ENCODE assay signal across 20 mouse cellular contexts in the genomic region with DNA sequence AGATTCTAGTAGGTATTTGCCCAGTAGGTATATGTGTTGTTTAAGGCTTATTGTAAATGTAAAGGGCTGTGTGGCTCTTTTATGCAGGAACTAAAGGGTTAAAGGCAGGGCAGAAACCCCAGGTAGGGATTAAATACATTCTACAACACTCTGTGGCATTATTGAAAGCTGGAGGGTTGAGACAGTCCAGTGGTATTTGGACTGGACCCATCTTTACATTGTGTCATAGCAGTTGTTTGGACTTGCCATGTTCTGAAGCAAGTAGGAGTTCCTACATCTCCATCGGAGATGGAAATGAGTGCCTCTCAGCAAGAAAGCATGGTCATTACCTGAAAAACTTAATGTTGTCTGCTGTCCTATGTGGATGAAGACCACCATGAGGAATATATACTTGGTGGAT. TPM values are rescaled to one million over a fixed set of nuclear protein-coding genes. Genes with fewer than 3 reads are reported as not detected.
DNase-seq lines count a peak whose midpoint lies in the region.
"Had no signal": no experiment of that assay in that cellular context is flagged by ENCODE, and none has a peak within 500 bp of the region (broad histone marks: within the 10 kb centered on the region; RNA-seq: fewer than 3 reads in every experiment).

No protein-coding gene starts in this region.

- peak; percentile 71 for DNase-seq in fat pad, adult 2 months (ENCODE audit: extremely low read depth, low read depth, low spot score)
- DNase-seq in gonadal fat pad, adult 2 months (ENCODE audit: low read depth) = peak; percentile 66
- DNase-seq in cerebellum, adult 11-12 months = no peak
- no peak for DNase-seq in liver
- DNase-seq: adrenal gland, adult 2 months; adrenal gland, adult 8-10 months; adrenal gland, postnatal 10 days; adrenal gland, postnatal 14 days; adrenal gland, postnatal 25 days; adrenal gland, postnatal 36 days; B cell, adult 2 months; cerebellum, adult 11 months; cerebellum, adult 18-20 months; cerebellum, adult 2 months had no signal

RNA-seq across cellular contexts. Expression of gene Khdc1a, which starts 8.7 kb away (rescaled TPM):
- polyA plus RNA-seq in gonadal fat pad, adult 2 months (2012; rRNA removed) = 0.80 and 4.3 TPM in 2 replicates
- polyA plus RNA-seq: adrenal gland, adult 2 months; brain, embryonic 14.5 days; C2C12; cerebellum, adult 2 months; G1E; Patski had no signal

RNA-seq across cellular contexts. Expression of gene Khdc1c, which starts 27.4 kb away (rescaled TPM):
- 0.89 TPM in 1 of 2 replicates, not detected in the other for polyA plus RNA-seq in gonadal fat pad, adult 2 months (2012; rRNA removed)
- polyA plus RNA-seq: activated CD4-positive, CD25-positive, alpha-beta regulatory T cell, adult 4 months; adrenal gland, adult 2 months; brain, embryonic 14.5 days; C2C12; CD4-positive, CD25-positive, alpha-beta regulatory T cell, adult 4 months; cerebellum, adult 2 months; G1E; Patski had no signal

RNA-seq across cellular contexts. Expression of gene Khdc1b, which starts 42.6 kb away (rescaled TPM):
- not detected in 2 replicates for polyA plus RNA-seq in gonadal fat pad, adult 2 months (2012; rRNA removed)
- polyA plus RNA-seq: activated CD4-positive, CD25-positive, alpha-beta regulatory T cell, adult 4 months; adrenal gland, adult 2 months; brain, embryonic 14.5 days; C2C12; cerebellum, adult 2 months; G1E; Patski had no signal

Comparison
In these comparisons a context has a peak if more than half of its experiments do, and no peak if none do; other contexts are left out.
1. DNase-seq: peak in fat pad, adult 2 months (single experiment) and gonadal fat pad, adult 2 months (single experiment); none in cerebellum, adult 11-12 months (single experiment) and liver (single experiment).